Mouse (Mus musculus) testis, adult 2 months (tissue): ENCODE results near the gene Pnp.
"Not testable (repeated sequence)": the region's sequence is repeated elsewhere in the genome, so short reads cannot be mapped to it uniquely, and the experiment has no call there.

Experiments
- CTCF ChIP-seq: fragments of 200-500 bp; IDR thresholded peaks from 2 replicates; pipeline ENCODE4 v1.5.1; 2012; ENCODE audit warnings: low read depth, mild to moderate bottlenecking, inconsistent platforms, low read length, moderate library complexity; ENCODE audit not compliant: control insufficient read depth, insufficient read depth, insufficient replicate concordance
- POLR2A ChIP-seq: fragments of 200-500 bp; IDR thresholded peaks from 2 replicates; pipeline ENCODE4 v1.6.1; 2012; ENCODE audit warnings: low read depth, mild to moderate bottlenecking, inconsistent platforms, low read length, moderate library complexity; ENCODE audit not compliant: control insufficient read depth

DNA sequence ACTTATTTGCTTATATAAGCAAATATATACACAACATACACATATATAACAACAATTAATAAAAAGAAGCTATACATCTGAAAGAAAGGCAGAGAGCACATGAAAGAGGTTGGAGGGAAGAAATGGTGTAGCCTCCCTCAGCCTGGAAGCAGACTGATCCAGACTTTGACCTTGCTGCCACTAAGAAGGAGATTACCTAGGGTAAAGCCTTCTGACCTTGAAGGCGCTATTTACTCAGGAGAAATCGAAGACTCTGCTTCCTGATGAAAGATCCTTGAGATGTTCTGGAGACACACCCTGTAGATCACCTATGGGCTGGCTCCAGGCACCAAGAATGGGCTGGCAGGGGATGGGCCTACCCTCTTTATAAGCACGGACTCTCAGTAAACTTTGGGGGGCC, 83.8 kb downstream of the Pnp start:
- TF ChIP-seq POLR2A, CTCF: not testable (repeated sequence)
